Mouse (Mus musculus) telencephalon, adult 2 months (tissue): Measurements from ENCODE around the gene 4931406P16Rik.
A peak's percentile ranks its signal among the peaks of the same experiment; 100 is the strongest.
"Not testable (repeated sequence)": the region's sequence is repeated elsewhere in the genome, so short reads cannot be mapped to it uniquely, and the experiment has no call there.

Experiments used
- DNase-seq: peaks from one replicate; pipeline ENCODE4 v3.0.0-alpha.2; 2011; ENCODE audit warnings: low read depth, low spot score

The 4931406P16Rik gene

GRCm38 (mm10) chr7:34313443-34313875 is at the start of gene 4931406P16Rik:
4931406P16Rik (minus strand) TSS chr7:34313551.
- peak; percentile 36 for DNase-seq

GRCm38 (mm10) chr7:34355629-34356028 is 42.3 kb upstream of the 4931406P16Rik start:
- no peak for DNase-seq

GRCm38 (mm10) chr7:34351997-34352396 is 38.6 kb upstream of the 4931406P16Rik start:
- no peak for DNase-seq

- DNase-seq = no peak
Measured at GRCm38 (mm10) chr7:34350166-34350565, 36.8 kb upstream of the 4931406P16Rik start.

GRCm38 (mm10) chr7:34348011-34348410 is 34.7 kb upstream of the 4931406P16Rik start:
- DNase-seq = peak; percentile 41

- no peak for DNase-seq
Measured at GRCm38 (mm10) chr7:34347041-34347440, 33.7 kb upstream of the 4931406P16Rik start.

GRCm38 (mm10) chr7:34346505-34346904 is 33.2 kb upstream of the 4931406P16Rik start:
- no peak for DNase-seq

- DNase-seq = peak; percentile 40
Measured at GRCm38 (mm10) chr7:34342040-34342793, 28.9 kb upstream of the 4931406P16Rik start.

- no peak for DNase-seq
Measured at GRCm38 (mm10) chr7:34340841-34341240, 27.5 kb upstream of the 4931406P16Rik start.

GRCm38 (mm10) chr7:34339164-34339489 is 25.8 kb upstream of the 4931406P16Rik start:
- no peak for DNase-seq

- no peak for DNase-seq
Measured at GRCm38 (mm10) chr7:34338445-34339163, 25.3 kb upstream of the 4931406P16Rik start.

- DNase-seq = no peak
Measured at GRCm38 (mm10) chr7:34337268-34337667, 23.9 kb upstream of the 4931406P16Rik start.

- DNase-seq = not testable (repeated sequence)
Measured at GRCm38 (mm10) chr7:34336545-34336944, 23.2 kb upstream of the 4931406P16Rik start.

GRCm38 (mm10) chr7:34327493-34327892 is 14.1 kb upstream of the 4931406P16Rik start:
- no peak for DNase-seq

- no peak for DNase-seq
Measured at GRCm38 (mm10) chr7:34324857-34325256, 11.5 kb upstream of the 4931406P16Rik start.

GRCm38 (mm10) chr7:34324005-34324404 is 10.7 kb upstream of the 4931406P16Rik start:
- no peak for DNase-seq

GRCm38 (mm10) chr7:34323351-34323750 is 10.0 kb upstream of the 4931406P16Rik start:
- DNase-seq = no peak

- no peak for DNase-seq
Measured at GRCm38 (mm10) chr7:34321958-34322357, 8.6 kb upstream of the 4931406P16Rik start.

- DNase-seq = no peak
Measured at GRCm38 (mm10) chr7:34321119-34321518, 7.8 kb upstream of the 4931406P16Rik start.

- DNase-seq = peak; percentile 79
Measured at GRCm38 (mm10) chr7:34319957-34320356, 6.6 kb upstream of the 4931406P16Rik start.

- DNase-seq = no peak
Measured at GRCm38 (mm10) chr7:34319123-34319522, 5.8 kb upstream of the 4931406P16Rik start.

- no peak for DNase-seq
Measured at GRCm38 (mm10) chr7:34317901-34318476, 4.6 kb upstream of the 4931406P16Rik start.
